Mouse (Mus musculus): ENCODE measurements around the gene Bpifb3. TPM values are rescaled to one million over a fixed set of nuclear protein-coding genes. Genes with fewer than 3 reads are reported as not detected.

Gene Bpifb3
- polyA plus RNA-seq, 1 experiment from 2014 or later, result not detected

GRCm38 (mm10) chr2:153929871-153930413, 11.9 kb downstream of the Bpifb3 start:
- no peak overlapping the region for H3K4me3 ChIP-seq (replicated peaks; ENCODE audit: low read length)
- no peak for ATAC-seq
- no peak overlapping the region for H3K27ac ChIP-seq (ENCODE audit: low read length)
- no peaks in the 10 kb centered on the region for H3K27me3 ChIP-seq (replicated peaks; ENCODE audit: control insufficient read depth, insufficient read depth, low read length)
- H3K4me1 ChIP-seq (replicated peaks; ENCODE audit: control insufficient read depth, insufficient read depth, low read length), result no peaks in the 10 kb centered on the region
- H3K9ac ChIP-seq (replicated peaks; ENCODE audit: low read depth, low read length), result no peak overlapping the region
- WGBS, result 40% methylated on average over 3 of the region's 3 CpGs
- no peaks in the 10 kb centered on the region for H3K9me3 ChIP-seq (ENCODE audit: control insufficient read depth, low read length)
- H3K36me3 ChIP-seq (ENCODE audit: control insufficient read depth, insufficient read depth), result no peaks in the 10 kb centered on the region
- no peak overlapping the region for H3K4me2 ChIP-seq (ENCODE audit: low read length)

GRCm38 (mm10) chr2:153931125-153931524, 13.1 kb downstream of the Bpifb3 start:
- H3K9me3 ChIP-seq (ENCODE audit: control insufficient read depth, low read length), result no peaks in the 10 kb centered on the region
- H3K4me3 ChIP-seq (replicated peaks; ENCODE audit: low read length), result no peak overlapping the region
- H3K36me3 ChIP-seq (ENCODE audit: control insufficient read depth, insufficient read depth), result no peaks in the 10 kb centered on the region
- no peaks in the 10 kb centered on the region for H3K4me1 ChIP-seq (replicated peaks; ENCODE audit: control insufficient read depth, insufficient read depth, low read length)
- WGBS, result 46% methylated on average over 6 of the region's 6 CpGs
- no peak overlapping the region for H3K9ac ChIP-seq (replicated peaks; ENCODE audit: low read depth, low read length)
- no peak overlapping the region for H3K4me2 ChIP-seq (ENCODE audit: low read length)
- H3K27ac ChIP-seq (ENCODE audit: low read length), result no peak overlapping the region
- no peaks in the 10 kb centered on the region for H3K27me3 ChIP-seq (replicated peaks; ENCODE audit: control insufficient read depth, insufficient read depth, low read length)
- peak; percentile 64; the same call in 1 of the 2 replicates for ATAC-seq

- ATAC-seq, result no peak
- Histone ChIP-seq H3K27me3 (replicated peaks; ENCODE audit: control insufficient read depth, insufficient read depth, low read length) (no peaks in the 10 kb centered on the region), H3K4me3 (replicated peaks; ENCODE audit: low read length) (no peak overlapping the region), H3K36me3 (ENCODE audit: control insufficient read depth, insufficient read depth) (no peaks in the 10 kb centered on the region), H3K4me1 (replicated peaks; ENCODE audit: control insufficient read depth, insufficient read depth, low read length) (no peaks in the 10 kb centered on the region), H3K4me2 (ENCODE audit: low read length) (no peak overlapping the region), H3K27ac (ENCODE audit: low read length) (no peak overlapping the region), H3K9me3 (ENCODE audit: control insufficient read depth, low read length) (no peaks in the 10 kb centered on the region), H3K9ac (replicated peaks; ENCODE audit: low read depth, low read length) (no peak overlapping the region)
- WGBS, result 67% methylated on average over 6 of the region's 6 CpGs
Observed at GRCm38 (mm10) chr2:153933311-153933710, 15.3 kb downstream of the Bpifb3 start.

- ATAC-seq, result no peak
- Histone ChIP-seq H3K36me3 (ENCODE audit: control insufficient read depth, insufficient read depth) (no peaks in the 10 kb centered on the region), H3K4me3 (replicated peaks; ENCODE audit: low read length) (no peak overlapping the region), H3K27ac (ENCODE audit: low read length) (no peak overlapping the region), H3K9ac (replicated peaks; ENCODE audit: low read depth, low read length) (no peak overlapping the region), H3K9me3 (ENCODE audit: control insufficient read depth, low read length) (no peaks in the 10 kb centered on the region), H3K4me2 (ENCODE audit: low read length) (no peak overlapping the region), H3K4me1 (replicated peaks; ENCODE audit: control insufficient read depth, insufficient read depth, low read length) (no peaks in the 10 kb centered on the region), H3K27me3 (replicated peaks; ENCODE audit: control insufficient read depth, insufficient read depth, low read length) (no peaks in the 10 kb centered on the region)
- WGBS, result 92% methylated on average over 6 of the region's 6 CpGs
Observed at GRCm38 (mm10) chr2:153935348-153935747, 17.3 kb downstream of the Bpifb3 start.

GRCm38 (mm10) chr2:153937843-153938242, 19.8 kb downstream of the Bpifb3 start, which contains the start of gene Bpifb4:
Gene Bpifb4, plus strand, starts transcription at chr2:153938212.
- 88% methylated on average over 5 of the region's 5 CpGs for WGBS
- no peak within 1 kb of the TSS for H3K27ac ChIP-seq (ENCODE audit: low read length)
- ATAC-seq, result no peak
- H3K36me3 ChIP-seq (ENCODE audit: control insufficient read depth, insufficient read depth), result no peaks in the 10 kb centered on the region
- H3K27me3 ChIP-seq (replicated peaks; ENCODE audit: control insufficient read depth, insufficient read depth, low read length), result no peaks in the 10 kb centered on the region
- no peaks in the 10 kb centered on the region for H3K9me3 ChIP-seq (ENCODE audit: control insufficient read depth, low read length)
- no peak within 1 kb of the TSS for H3K4me3 ChIP-seq (replicated peaks; ENCODE audit: low read length)
- H3K4me2 ChIP-seq (ENCODE audit: low read length), result no peak within 1 kb of the TSS
- no peaks in the 10 kb centered on the region for H3K4me1 ChIP-seq (replicated peaks; ENCODE audit: control insufficient read depth, insufficient read depth, low read length)
- H3K9ac ChIP-seq (replicated peaks; ENCODE audit: low read depth, low read length), result no peak within 1 kb of the TSS

- Histone ChIP-seq H3K27ac (ENCODE audit: low read length) (no peak overlapping the region), H3K27me3 (replicated peaks; ENCODE audit: control insufficient read depth, insufficient read depth, low read length) (no peaks in the 10 kb centered on the region), H3K4me3 (replicated peaks; ENCODE audit: low read length) (no peak overlapping the region), H3K9me3 (ENCODE audit: control insufficient read depth, low read length) (no peaks in the 10 kb centered on the region), H3K9ac (replicated peaks; ENCODE audit: low read depth, low read length) (no peak overlapping the region), H3K4me1 (replicated peaks; ENCODE audit: control insufficient read depth, insufficient read depth, low read length) (no peaks in the 10 kb centered on the region), H3K36me3 (ENCODE audit: control insufficient read depth, insufficient read depth) (no peaks in the 10 kb centered on the region), H3K4me2 (ENCODE audit: low read length) (no peak overlapping the region)
- 43% methylated on average over 3 of the region's 3 CpGs for WGBS
- ATAC-seq, result no peak
Observed at GRCm38 (mm10) chr2:153943537-153943936, 25.5 kb downstream of the Bpifb3 start.

- ATAC-seq, result no peak
- no peaks in the 10 kb centered on the region for H3K27me3 ChIP-seq (replicated peaks; ENCODE audit: control insufficient read depth, insufficient read depth, low read length)
- no peak overlapping the region for H3K27ac ChIP-seq (ENCODE audit: low read length)
- H3K4me1 ChIP-seq (replicated peaks; ENCODE audit: control insufficient read depth, insufficient read depth, low read length), result no peaks in the 10 kb centered on the region
- WGBS, result 93% methylated on average over 8 of the region's 8 CpGs
- no peak overlapping the region for H3K4me2 ChIP-seq (ENCODE audit: low read length)
- H3K9ac ChIP-seq (replicated peaks; ENCODE audit: low read depth, low read length), result no peak overlapping the region
- H3K9me3 ChIP-seq (ENCODE audit: control insufficient read depth, low read length), result no peaks in the 10 kb centered on the region
- no peak overlapping the region for H3K4me3 ChIP-seq (replicated peaks; ENCODE audit: low read length)
- no peaks in the 10 kb centered on the region for H3K36me3 ChIP-seq (ENCODE audit: control insufficient read depth, insufficient read depth)
Observed at GRCm38 (mm10) chr2:153944567-153944966, 26.5 kb downstream of the Bpifb3 start.

- no peaks in the 10 kb centered on the region for H3K4me1 ChIP-seq (replicated peaks; ENCODE audit: control insufficient read depth, insufficient read depth, low read length)
- no peak overlapping the region for H3K27ac ChIP-seq (ENCODE audit: low read length)
- 29% methylated on average over 6 of the region's 6 CpGs for WGBS
- ATAC-seq, result no peak
- no peaks in the 10 kb centered on the region for H3K27me3 ChIP-seq (replicated peaks; ENCODE audit: control insufficient read depth, insufficient read depth, low read length)
- H3K4me3 ChIP-seq (replicated peaks; ENCODE audit: low read length), result no peak overlapping the region
- no peak overlapping the region for H3K9ac ChIP-seq (replicated peaks; ENCODE audit: low read depth, low read length)
- no peaks in the 10 kb centered on the region for H3K36me3 ChIP-seq (ENCODE audit: control insufficient read depth, insufficient read depth)
- H3K4me2 ChIP-seq (ENCODE audit: low read length), result no peak overlapping the region
- no peaks in the 10 kb centered on the region for H3K9me3 ChIP-seq (ENCODE audit: control insufficient read depth, low read length)
Observed at GRCm38 (mm10) chr2:153952897-153953296, 34.9 kb downstream of the Bpifb3 start.

GRCm38 (mm10) chr2:153953836-153954235, 35.8 kb downstream of the Bpifb3 start:
- Histone ChIP-seq H3K36me3 (ENCODE audit: control insufficient read depth, insufficient read depth) (no peaks in the 10 kb centered on the region), H3K27ac (ENCODE audit: low read length) (no peak overlapping the region), H3K4me3 (replicated peaks; ENCODE audit: low read length) (no peak overlapping the region), H3K9ac (replicated peaks; ENCODE audit: low read depth, low read length) (no peak overlapping the region), H3K4me2 (ENCODE audit: low read length) (peak overlapping the region; percentile 21), H3K4me1 (replicated peaks; ENCODE audit: control insufficient read depth, insufficient read depth, low read length) (no peaks in the 10 kb centered on the region), H3K9me3 (ENCODE audit: control insufficient read depth, low read length) (no peaks in the 10 kb centered on the region), H3K27me3 (replicated peaks; ENCODE audit: control insufficient read depth, insufficient read depth, low read length) (no peaks in the 10 kb centered on the region)
- 7% methylated on average over 6 of the region's 6 CpGs for WGBS
- no peak for ATAC-seq

- WGBS, result 64% methylated on average over 4 of the region's 4 CpGs
- peak; percentile 64; the same call in 1 of the 2 replicates for ATAC-seq
- no peak overlapping the region for H3K27ac ChIP-seq (ENCODE audit: low read length)
- no peaks in the 10 kb centered on the region for H3K9me3 ChIP-seq (ENCODE audit: control insufficient read depth, low read length)
- no peaks in the 10 kb centered on the region for H3K27me3 ChIP-seq (replicated peaks; ENCODE audit: control insufficient read depth, insufficient read depth, low read length)
- H3K4me3 ChIP-seq (replicated peaks; ENCODE audit: low read length), result no peak overlapping the region
- no peaks in the 10 kb centered on the region for H3K36me3 ChIP-seq (ENCODE audit: control insufficient read depth, insufficient read depth)
- no peak overlapping the region for H3K9ac ChIP-seq (replicated peaks; ENCODE audit: low read depth, low read length)
- 0 out of 2 replicates have a peak, but pooled peaks cover 2% of the 10 kb centered on the region for H3K4me1 ChIP-seq (replicated peaks; ENCODE audit: control insufficient read depth, insufficient read depth, low read length)
- no peak overlapping the region for H3K4me2 ChIP-seq (ENCODE audit: low read length)
Observed at GRCm38 (mm10) chr2:153962821-153963331, 44.8 kb downstream of the Bpifb3 start.
